In the genomic region with DNA sequence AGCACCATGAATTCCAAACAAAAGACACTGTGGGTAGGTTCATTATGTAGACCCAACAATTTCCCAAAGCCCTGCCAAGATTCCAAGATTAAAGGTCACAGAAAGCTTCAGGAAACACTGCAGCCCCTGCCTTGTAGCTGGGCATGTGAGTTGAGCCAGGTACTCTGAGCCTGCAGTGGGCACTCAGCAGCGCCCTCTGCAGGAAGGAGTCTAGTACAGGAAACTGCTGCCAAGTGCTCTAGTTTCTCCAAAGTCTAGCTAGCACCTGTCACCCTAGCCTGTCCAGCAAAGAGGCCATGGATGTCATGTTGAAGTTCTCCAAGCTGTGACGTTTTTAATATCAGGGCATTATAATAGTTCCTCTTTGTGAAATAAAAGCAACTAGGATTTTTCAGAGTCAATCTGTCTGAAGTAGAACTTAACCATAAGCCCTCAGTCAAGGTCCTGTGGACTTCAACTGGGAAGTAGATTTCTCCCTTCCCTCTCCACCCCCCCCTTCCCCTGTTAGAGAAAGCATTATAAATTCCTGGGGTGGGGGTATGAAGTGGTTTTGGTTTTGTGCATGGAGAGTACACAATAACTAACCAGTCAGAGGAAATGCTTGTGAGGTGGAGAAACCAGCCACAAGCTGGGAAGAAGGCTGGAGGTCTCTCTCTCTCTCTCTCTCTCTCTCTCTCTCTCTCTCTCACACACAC, we compare ENCODE assay signal across 9 mouse cellular contexts. TPM values are rescaled to one million over a fixed set of nuclear protein-coding genes. Genes with fewer than 3 reads are reported as not detected.
DNase-seq lines count a peak whose midpoint lies in the region; ATAC-seq and TF ChIP-seq lines count a peak whose summit lies in the region.
"Had no signal": no experiment of that assay in that cellular context is flagged by ENCODE, and none has a peak within 500 bp of the region (broad histone marks: within the 10 kb centered on the region; RNA-seq: fewer than 3 reads in every experiment).

No protein-coding gene starts in this region.

- H3K4me2 ChIP-seq in heart, postnatal 0 days (ENCODE audit: low read depth, low read length) = no peak overlapping the region
- H3K4me2 ChIP-seq: liver, embryonic 15.5 days had no signal

- no peaks in the 10 kb centered on the region for H3K79me2 ChIP-seq in C2C12 (ENCODE audit: control insufficient read depth, insufficient read depth)

- peak; percentile 59; the same call in 1 of the 2 replicates for ATAC-seq in frontal cortex, adult (ENCODE audit: low TSS enrichment)
- ATAC-seq in heart, postnatal 0 days (ENCODE audit: insufficient read depth, low read depth) = no peak; the same call in 1 of the 2 replicates

- peak; percentile 3 for TF ChIP-seq CTCF in C2C12 (IDR thresholded peaks at IDR 0.05; ENCODE audit: control insufficient read depth, insufficient read depth, insufficient read length)
- TF ChIP-seq CTCF in brain, embryonic 14.5 days (IDR thresholded peaks at IDR 0.05; ENCODE audit: borderline replicate concordance, extremely low read depth, insufficient read depth, insufficient read length) = peak; percentile 49; the same call in 1 of the 2 replicates
- peak; percentile 60 for TF ChIP-seq CTCF in heart, postnatal 0 days (IDR thresholded peaks at IDR 0.05; ENCODE audit: low read depth)

- no peak overlapping the region for H3K9ac ChIP-seq in heart, postnatal 0 days (replicated peaks; ENCODE audit: low read depth, low read length)
- H3K9ac ChIP-seq: liver, embryonic 15.5 days had no signal

- no peak overlapping the region for H3K4me3 ChIP-seq in C2C12 (ENCODE audit: insufficient read depth, poor library complexity, severe bottlenecking)
- no peak overlapping the region for H3K4me3 ChIP-seq in heart, postnatal 0 days (ENCODE audit: low read depth, low read length)
- H3K4me3 ChIP-seq: liver, embryonic 15.5 days had no signal

- no peaks in the 10 kb centered on the region for H3K36me3 ChIP-seq in C2C12 (ENCODE audit: control insufficient read depth, insufficient read depth)
- H3K36me3 ChIP-seq in heart, postnatal 0 days (replicated peaks; ENCODE audit: control insufficient read depth, insufficient read depth, low read length) = no peaks in the 10 kb centered on the region
- H3K36me3 ChIP-seq: liver, embryonic 15.5 days had no signal

- H3ac ChIP-seq in C2C12 (ENCODE audit: control insufficient read depth, insufficient read length, low read depth) = no peak overlapping the region

- DNase-seq in frontal cortex, adult 2 months (ENCODE audit: extremely low spot score in 1 of 2, low spot score in 1 of 2) = no peak
- no peak for DNase-seq in brain, embryonic 14.5 days (ENCODE audit: low read depth)
- DNase-seq in heart, postnatal 0 days (ENCODE audit: low spot score) = peak; percentile 36
- DNase-seq in lung, postnatal 36 days = peak; percentile 83
- DNase-seq in layer of hippocampus, adult 11-12 months (ENCODE audit: low spot score) = no peak
- DNase-seq in MN1 (ENCODE audit: low spot score) = no peak

- no peaks in the 10 kb centered on the region for H3K4me1 ChIP-seq in heart, postnatal 0 days (ENCODE audit: control insufficient read depth, insufficient read depth)
- H3K4me1 ChIP-seq: liver, embryonic 15.5 days had no signal

- TF ChIP-seq EP300 in heart, postnatal 0 days (IDR thresholded peaks at IDR 0.05; ENCODE audit: low read depth) = no peak

- no peak for TF ChIP-seq POLR2A in brain, embryonic 14.5 days (IDR thresholded peaks at IDR 0.05; ENCODE audit: borderline replicate concordance, extremely low read depth, insufficient read depth, insufficient read length, poor library complexity, severe bottlenecking)

- 15% methylated on average over 2 of the region's 2 CpGs for WGBS in heart, postnatal 0 days

- no peak overlapping the region for H3K27ac ChIP-seq in heart, postnatal 0 days (ENCODE audit: low read depth)
- H3K27ac ChIP-seq: liver, embryonic 15.5 days had no signal

- H3K79me3 ChIP-seq in C2C12 (ENCODE audit: low read depth) = no peaks in the 10 kb centered on the region

- H3K27me3 ChIP-seq in C2C12 (ENCODE audit: control insufficient read depth, insufficient read depth, insufficient read length) = peaks cover 8% of the 10 kb centered on the region
- H3K27me3 ChIP-seq in heart, postnatal 0 days (ENCODE audit: control insufficient read depth, insufficient read depth, low read length) = peaks cover 4% of the 10 kb centered on the region; the same call in 1 of the 2 replicates
- H3K27me3 ChIP-seq: liver, embryonic 15.5 days had no signal

- no peaks in the 10 kb centered on the region for H3K9me3 ChIP-seq in heart, postnatal 0 days (replicated peaks; ENCODE audit: control insufficient read depth, low read length)
- H3K9me3 ChIP-seq: liver, embryonic 15.5 days had no signal

TF ChIP-seq in C2C12, 6 proteins besides CTCF, POLR2A, EP300 and RAD21:
- TF ChIP-seq FOSL1 (IDR thresholded peaks at IDR 0.05; ENCODE audit: insufficient read depth, low read length, poor library complexity, severe bottlenecking) (no peak), MYOD1 (IDR thresholded peaks at IDR 0.05; ENCODE audit: control insufficient read depth, insufficient read length, low read depth) (no peak), MYOG (IDR thresholded peaks at IDR 0.05; ENCODE audit: control insufficient read depth, extremely low read depth, insufficient read length) (no peak), MAX (IDR thresholded peaks at IDR 0.05) (no peak), CEBPB (IDR thresholded peaks at IDR 0.05; ENCODE audit: low read depth) (no peak), USF1 (IDR thresholded peaks at IDR 0.05; ENCODE audit: low read depth) (no peak)

RNA-seq across cellular contexts. Expression of a gene that starts 9.8 kb away (rescaled TPM):
- polyA plus RNA-seq in frontal cortex, adult 2 months (2012; rRNA removed) = 102 and 104 TPM in 2 replicates
- 0.02 TPM for polyA plus RNA-seq in C2C12 (2012; fragmentation: generic; extraction: Trizol)
- polyA plus RNA-seq in brain, embryonic 14.5 days (2012; rRNA removed) = 8.2 and 13.0 TPM in 2 replicates
- total RNA-seq in heart, postnatal 0 days (2014; rRNA removed; ENCODE audit: low replicate concordance) = 0.27 and 1.0 TPM in 2 replicates
- polyA plus RNA-seq in heart, postnatal 0 days (2015; fragmentation: Nextera tagmentation; extraction: Ambion mirVana) = 0.29 and 0.38 TPM in 2 replicates
- polyA plus RNA-seq: liver, embryonic 15.5 days had no signal

Comparison
In these comparisons a context has a peak if more than half of its experiments do, and no peak if none do; other contexts are left out.
1. DNase-seq: peak in heart, postnatal 0 days (single experiment) and lung, postnatal 36 days (single experiment); none in frontal cortex, adult 2 months (0 of 2), brain, embryonic 14.5 days (single experiment), layer of hippocampus, adult 11-12 months (single experiment) and MN1 (single experiment).
2. CTCF ChIP-seq: peak in every context shown above with its lines; median percentile 60 in heart, postnatal 0 days; 49 in brain, embryonic 14.5 days; 3 in C2C12.